In the genomic region with DNA sequence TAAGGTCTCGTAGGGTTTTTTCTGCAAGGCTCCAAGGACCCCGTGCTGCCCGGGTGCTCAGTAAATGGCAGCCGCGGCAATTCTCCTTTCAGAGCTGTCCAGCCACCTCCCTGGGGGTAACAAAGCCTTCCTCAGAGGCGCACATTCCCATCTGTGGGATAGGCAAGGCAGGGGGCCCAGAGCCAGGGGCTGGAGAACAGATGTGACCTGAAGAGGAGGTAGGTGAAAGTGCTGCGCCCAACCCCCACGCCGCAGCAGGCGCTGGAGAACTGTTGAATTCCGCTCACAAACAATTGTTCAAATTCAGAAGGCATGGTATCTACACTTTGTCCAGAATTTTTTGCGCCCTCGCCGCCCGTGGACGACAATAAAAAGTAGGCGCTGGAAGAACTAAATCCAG, we compare ENCODE assay signal across 8 mouse cellular contexts. TPM values are rescaled to one million over a fixed set of nuclear protein-coding genes. Genes with fewer than 3 reads are reported as not detected.
DNase-seq lines count a peak whose midpoint lies in the region; ATAC-seq lines count a peak whose summit lies in the region.

No protein-coding gene starts in this region.

- no peaks in the 10 kb centered on the region for H3K9me3 ChIP-seq in hindbrain, embryonic 14.5 days (ENCODE audit: control insufficient read depth, low read length)
- H3K9me3 ChIP-seq in midbrain, embryonic 11.5 days (ENCODE audit: control insufficient read depth, low read length): no peaks in the 10 kb centered on the region

- under 1% methylated on average over 17 of the region's 17 CpGs for WGBS in hindbrain, embryonic 14.5 days
- WGBS in midbrain, embryonic 11.5 days: under 1% methylated on average over 17 of the region's 17 CpGs

- H3K9ac ChIP-seq in hindbrain, embryonic 14.5 days: no peak overlapping the region
- H3K9ac ChIP-seq in midbrain, embryonic 11.5 days (ENCODE audit: low read length): no peak overlapping the region

- peak; percentile 36 for DNase-seq in kidney, adult 9 months
- DNase-seq in kidney, adult 8-10 months: no peak
- peak; percentile 67 for DNase-seq in embryo, embryonic 11 days
- DNase-seq in hindbrain, embryonic 14.5 days (ENCODE audit: low spot score): no peak
- no peak for DNase-seq in midbrain, embryonic 11.5 days (ENCODE audit: low spot score, missing footprints)
- DNase-seq in frontal cortex, postnatal 25 days (ENCODE audit: low spot score in 2 of 2): no peak
- DNase-seq in left cerebral cortex, postnatal 25 days (ENCODE audit: low spot score in 2 of 2): no peak
- no peak for DNase-seq in gastrocnemius, postnatal 25 days

- peak overlapping the region; percentile 97 for H3K4me2 ChIP-seq in hindbrain, embryonic 14.5 days (replicated peaks)
- peak overlapping the region; percentile 80; the same call in 1 of the 2 replicates for H3K4me2 ChIP-seq in midbrain, embryonic 11.5 days

- no peak for ATAC-seq in hindbrain, embryonic 14.5 days (ENCODE audit: low FRiP score)
- ATAC-seq in midbrain, embryonic 11.5 days (ENCODE audit: low FRiP score): no peak

- intact Hi-C loops in left cerebral cortex, postnatal 25 days (cut with DNase I): loop anchor here (1.0 kb wide), 3 partner anchors 46 to 289 kb away; a partner anchor contains a TSS

- H3K4me3 ChIP-seq in hindbrain, embryonic 14.5 days (replicated peaks; ENCODE audit: low read length): peak overlapping the region; percentile 95
- peak overlapping the region; percentile 76 for H3K4me3 ChIP-seq in midbrain, embryonic 11.5 days (ENCODE audit: low read depth, low read length)

- H3K36me3 ChIP-seq in hindbrain, embryonic 14.5 days (replicated peaks; ENCODE audit: control insufficient read depth, insufficient read depth): no peaks in the 10 kb centered on the region
- H3K36me3 ChIP-seq in midbrain, embryonic 11.5 days (ENCODE audit: control insufficient read depth, insufficient read depth, low read length): no peaks in the 10 kb centered on the region

- H3K4me1 ChIP-seq in hindbrain, embryonic 14.5 days (replicated peaks; ENCODE audit: control insufficient read depth, insufficient read depth, low read length): peaks cover 21% of the 10 kb centered on the region
- H3K4me1 ChIP-seq in midbrain, embryonic 11.5 days (ENCODE audit: control insufficient read depth, insufficient read depth, low read length): peaks cover 36% of the 10 kb centered on the region

- H3K27me3 ChIP-seq in hindbrain, embryonic 14.5 days (ENCODE audit: control insufficient read depth, insufficient read depth, low read length): peaks cover 16% of the 10 kb centered on the region
- H3K27me3 ChIP-seq in midbrain, embryonic 11.5 days (ENCODE audit: control insufficient read depth, insufficient read depth, low read length): peaks cover 20% of the 10 kb centered on the region

- peak overlapping the region; percentile 97; the same call in 1 of the 2 replicates for H3K27ac ChIP-seq in hindbrain, embryonic 14.5 days
- no peak overlapping the region for H3K27ac ChIP-seq in midbrain, embryonic 11.5 days (ENCODE audit: low read depth, low read length)

RNA-seq across cellular contexts. Expression of a gene that starts 0.4 kb away (rescaled TPM):
- polyA plus RNA-seq in hindbrain, embryonic 14.5 days (2014; fragmentation: Nextera tagmentation; extraction: Ambion mirVana): 12.9 and 13.4 TPM in 2 replicates
- polyA plus RNA-seq in midbrain, embryonic 11.5 days (2014; fragmentation: Nextera tagmentation; extraction: Ambion mirVana): 4.9 and 5.3 TPM in 2 replicates
- total RNA-seq in left cerebral cortex, postnatal 25 days (2021): 10 to 100 TPM; 88.2 to 97.6 TPM
- total RNA-seq in gastrocnemius, postnatal 25 days (2021): 10 to 100 TPM; 29.3 to 32.8 TPM

RNA-seq across cellular contexts. Expression of a gene that starts 36.7 kb away (rescaled TPM):
- 0.14 and 0.17 TPM in 2 replicates for polyA plus RNA-seq in hindbrain, embryonic 14.5 days (2014; fragmentation: Nextera tagmentation; extraction: Ambion mirVana)
- polyA plus RNA-seq in midbrain, embryonic 11.5 days (2014; fragmentation: Nextera tagmentation; extraction: Ambion mirVana): not detected in 2 replicates
- under 1 TPM; 0.18 to 0.25 TPM for total RNA-seq in left cerebral cortex, postnatal 25 days (2021)
- total RNA-seq in gastrocnemius, postnatal 25 days (2021): under 1 TPM in 1 of 2 experiments, not detected in 1; 0.43 TPM

Comparison
In these comparisons a context has a peak if more than half of its experiments do, and no peak if none do; other contexts are left out.
1. DNase-seq: peak in kidney, adult 9 months (single experiment) and embryo, embryonic 11 days (single experiment); none in kidney, adult 8-10 months (0 of 2), hindbrain, embryonic 14.5 days (single experiment), midbrain, embryonic 11.5 days (single experiment), frontal cortex, postnatal 25 days (0 of 2), left cerebral cortex, postnatal 25 days (0 of 2) and gastrocnemius, postnatal 25 days (single experiment).